Comparison of ENCODE assay signal across 8 mouse cellular contexts in the genomic region with DNA sequence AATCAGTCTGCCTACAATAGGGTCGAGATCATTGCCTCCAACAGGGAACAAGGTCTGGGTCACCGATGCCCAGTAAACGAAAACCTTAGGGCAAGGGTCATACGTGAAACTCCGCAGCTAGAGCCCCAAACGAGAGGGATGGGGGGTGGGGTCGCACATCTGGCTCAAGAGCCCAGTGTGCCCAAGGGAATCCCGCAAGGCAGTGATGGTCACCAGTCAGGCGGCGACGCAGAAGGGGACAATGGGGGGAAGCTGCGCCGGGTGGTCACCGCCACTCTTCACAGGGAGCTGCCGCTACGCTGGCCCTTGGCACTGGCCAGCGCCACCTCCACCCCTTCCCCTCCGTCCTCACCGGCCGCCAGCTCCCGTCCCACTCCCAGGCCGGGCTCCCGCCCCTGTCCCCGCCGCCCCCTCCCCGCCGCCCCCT. TPM values are rescaled to one million over a fixed set of nuclear protein-coding genes. Genes with fewer than 3 reads are reported as not detected.
DNase-seq lines count a peak whose midpoint lies in the region; ATAC-seq lines count a peak whose summit lies in the region.

No protein-coding gene starts in this region.

- no peaks in the 10 kb centered on the region for H3K27me3 ChIP-seq in forebrain, embryonic 10.5 days (ENCODE audit: poor library complexity, severe bottlenecking)
- no peaks in the 10 kb centered on the region for H3K27me3 ChIP-seq in intestine, embryonic 16.5 days (replicated peaks; ENCODE audit: control insufficient read depth, insufficient read depth, low read length)
- H3K27me3 ChIP-seq in liver, embryonic 16.5 days (ENCODE audit: control insufficient read depth, insufficient read depth, low read depth, low read length), result no peaks in the 10 kb centered on the region

- DNase-seq in layer of hippocampus, postnatal 10 days (ENCODE audit: low spot score in 2 of 2), result peak; percentile 36 to 52
- no peak for DNase-seq in layer of hippocampus, postnatal 25 days (ENCODE audit: extremely low spot score in 1 of 2, low spot score in 1 of 2)
- peak; percentile 18 for DNase-seq in WW6 (ENCODE audit: low read depth, low spot score)
- DNase-seq in forebrain, embryonic 10.5 days (ENCODE audit: extremely low spot score, low spot score), result peak; percentile 50
- peak; percentile 62 for DNase-seq in retina, postnatal 1 day
- DNase-seq in urinary bladder, postnatal 36 days (ENCODE audit: low spot score in 2 of 2), result no peak

- peak overlapping the region; percentile 85 for H3K4me2 ChIP-seq in intestine, embryonic 16.5 days (ENCODE audit: low read depth, low read length)
- H3K4me2 ChIP-seq in liver, embryonic 16.5 days (ENCODE audit: low read depth, low read length), result peak overlapping the region; percentile 89

- H3K27ac ChIP-seq in forebrain, embryonic 10.5 days, result peak overlapping the region; percentile 98
- peak overlapping the region; percentile 98 for H3K27ac ChIP-seq in intestine, embryonic 16.5 days (ENCODE audit: low read length)
- H3K27ac ChIP-seq in liver, embryonic 16.5 days (ENCODE audit: low read length), result peak overlapping the region; percentile 99

- ATAC-seq in intestine, embryonic 16.5 days, result peak; percentile 51
- peak; percentile 15 for ATAC-seq in liver, embryonic 16.5 days (ENCODE audit: low read depth)

- peak overlapping the region; percentile 95 for H3K4me3 ChIP-seq in forebrain, embryonic 10.5 days
- peak overlapping the region; percentile 91 for H3K4me3 ChIP-seq in intestine, embryonic 16.5 days (ENCODE audit: low read length)
- H3K4me3 ChIP-seq in liver, embryonic 16.5 days (ENCODE audit: low read depth, low read length), result peak overlapping the region; percentile 100

- WGBS in forebrain, embryonic 10.5 days, result under 1% methylated on average over 17 of the region's 27 CpGs
- WGBS in intestine, embryonic 16.5 days, result 0% methylated on average over 17 of the region's 27 CpGs
- under 1% methylated on average over 16 of the region's 27 CpGs for WGBS in liver, embryonic 16.5 days (ENCODE audit: insufficient replicate concordance)

- no peaks in the 10 kb centered on the region for H3K9me3 ChIP-seq in forebrain, embryonic 10.5 days
- no peaks in the 10 kb centered on the region for H3K9me3 ChIP-seq in intestine, embryonic 16.5 days (ENCODE audit: control insufficient read depth, low read length)
- no peaks in the 10 kb centered on the region for H3K9me3 ChIP-seq in liver, embryonic 16.5 days (replicated peaks; ENCODE audit: control insufficient read depth, low read length)

- H3K4me1 ChIP-seq in forebrain, embryonic 10.5 days, result peaks cover 24% of the 10 kb centered on the region
- H3K4me1 ChIP-seq in intestine, embryonic 16.5 days (ENCODE audit: control insufficient read depth, insufficient read depth, low read length), result peaks cover 7% of the 10 kb centered on the region; the same call in 1 of the 2 replicates
- H3K4me1 ChIP-seq in liver, embryonic 16.5 days (ENCODE audit: control insufficient read depth, low read depth, low read length), result peaks cover 27% of the 10 kb centered on the region

- H3K36me3 ChIP-seq in forebrain, embryonic 10.5 days (replicated peaks), result peaks cover 49% of the 10 kb centered on the region
- peaks cover 12% of the 10 kb centered on the region for H3K36me3 ChIP-seq in intestine, embryonic 16.5 days (ENCODE audit: control insufficient read depth, insufficient read depth, low read length)
- peaks cover 12% of the 10 kb centered on the region for H3K36me3 ChIP-seq in liver, embryonic 16.5 days (ENCODE audit: control insufficient read depth, insufficient read depth)

- H3K9ac ChIP-seq in intestine, embryonic 16.5 days (ENCODE audit: low read depth, low read length), result peak overlapping the region; percentile 95
- H3K9ac ChIP-seq in liver, embryonic 16.5 days (ENCODE audit: low read depth, low read length), result peak overlapping the region; percentile 100

RNA-seq across cellular contexts. Expression of gene Pcsk7, which starts 0.5 kb away (rescaled TPM):
- total RNA-seq in layer of hippocampus, postnatal 10 days (2021), result 10 to 100 TPM; 26.1 to 31.0 TPM
- total RNA-seq in layer of hippocampus, postnatal 25 days (2021), result 10 to 100 TPM; 18.0 to 24.7 TPM
- polyA plus RNA-seq in forebrain, embryonic 10.5 days (2016; fragmentation: Nextera tagmentation; extraction: Ambion mirVana), result 17.8 TPM in 2 replicates
- 22.2 and 23.8 TPM in 2 replicates for polyA plus RNA-seq in intestine, embryonic 16.5 days (2015; fragmentation: Nextera tagmentation; extraction: Ambion mirVana)
- 7.2 and 8.4 TPM in 2 replicates for polyA plus RNA-seq in liver, embryonic 16.5 days (2015; fragmentation: Nextera tagmentation; extraction: Ambion mirVana)

RNA-seq across cellular contexts. Expression of gene Rnf214, which starts 0.9 kb away (rescaled TPM):
- 10 to 100 TPM; 69.2 to 70.6 TPM for total RNA-seq in layer of hippocampus, postnatal 10 days (2021)
- total RNA-seq in layer of hippocampus, postnatal 25 days (2021), result 10 to 100 TPM; 63.6 to 69.3 TPM
- polyA plus RNA-seq in forebrain, embryonic 10.5 days (2016; fragmentation: Nextera tagmentation; extraction: Ambion mirVana), result 57.9 and 65.5 TPM in 2 replicates
- 35.2 and 36.0 TPM in 2 replicates for polyA plus RNA-seq in intestine, embryonic 16.5 days (2015; fragmentation: Nextera tagmentation; extraction: Ambion mirVana)
- 15.0 and 16.0 TPM in 2 replicates for polyA plus RNA-seq in liver, embryonic 16.5 days (2015; fragmentation: Nextera tagmentation; extraction: Ambion mirVana)

RNA-seq across cellular contexts. Expression of gene Tagln, which starts 30.0 kb away (rescaled TPM):
- 10 to 100 TPM; 12.1 TPM for total RNA-seq in layer of hippocampus, postnatal 10 days (2021)
- total RNA-seq in layer of hippocampus, postnatal 25 days (2021), result 10 to 100 TPM in 1 of 2 experiments, 1 to 10 TPM in 1; 9.9 to 13.0 TPM
- polyA plus RNA-seq in forebrain, embryonic 10.5 days (2016; fragmentation: Nextera tagmentation; extraction: Ambion mirVana), result 18.6 and 20.7 TPM in 2 replicates
- 390 and 404 TPM in 2 replicates for polyA plus RNA-seq in intestine, embryonic 16.5 days (2015; fragmentation: Nextera tagmentation; extraction: Ambion mirVana)
- polyA plus RNA-seq in liver, embryonic 16.5 days (2015; fragmentation: Nextera tagmentation; extraction: Ambion mirVana), result 6.2 and 9.5 TPM in 2 replicates

RNA-seq across cellular contexts. Expression of gene Sidt2, which starts 49.2 kb away (rescaled TPM):
- 100 to 1,000 TPM; 113 to 114 TPM for total RNA-seq in layer of hippocampus, postnatal 10 days (2021)
- total RNA-seq in layer of hippocampus, postnatal 25 days (2021), result 10 to 100 TPM; 89.2 to 97.9 TPM
- 23.8 and 24.6 TPM in 2 replicates for polyA plus RNA-seq in forebrain, embryonic 10.5 days (2016; fragmentation: Nextera tagmentation; extraction: Ambion mirVana)
- 33.4 and 37.2 TPM in 2 replicates for polyA plus RNA-seq in intestine, embryonic 16.5 days (2015; fragmentation: Nextera tagmentation; extraction: Ambion mirVana)
- polyA plus RNA-seq in liver, embryonic 16.5 days (2015; fragmentation: Nextera tagmentation; extraction: Ambion mirVana), result 18.5 and 20.5 TPM in 2 replicates

Comparison
In these comparisons a context has a peak if more than half of its experiments do, and no peak if none do; other contexts are left out.
1. DNase-seq: peak in layer of hippocampus, postnatal 10 days (2 of 2), WW6 (single experiment), forebrain, embryonic 10.5 days (single experiment) and retina, postnatal 1 day (single experiment); none in layer of hippocampus, postnatal 25 days (0 of 2) and urinary bladder, postnatal 36 days (0 of 2).
2. RNA of gene Tagln, which starts 30.0 kb away (polyA plus RNA-seq): 390 to 404 TPM in intestine, embryonic 16.5 days; 18.6 to 20.7 TPM in forebrain, embryonic 10.5 days and 6.2 to 9.5 TPM in liver, embryonic 16.5 days; every median in the first group is over 10 times any median in the second.
3. Peak in every context shown above with its lines, with median percentiles within 50 percentile points of each other: H3K27ac ChIP-seq and H3K4me3 ChIP-seq.